Mouse (Mus musculus) kidney, adult 10 weeks (tissue): ENCODE data around the gene Tnnt3. TPM values are rescaled to one million over a fixed set of nuclear protein-coding genes. Genes with fewer than 3 reads are reported as not detected.

Experiments used
- polyA plus RNA-seq: library from polyadenylated mRNA; stranded (reverse); fragments of 350-450 nt; fragmentation: Illumina TruSeq; extraction: RNeasy Lipid Tissue Mini Kit (QIAGEN cat#74804); gene quantifications from one replicate; pipeline ENCODE4 v1.2.3, GENCODE M21; 2014; ENCODE audit warnings: low read depth, low replicate concordance

Tnnt3 gene
- polyA plus RNA-seq, result not detected

GRCm38 (mm10) chr7:142498575-142498974 is at the start of gene Tnnt3:
Gene Tnnt3, plus strand, starts transcription at chr7:142498836.

GRCm38 (mm10) chr7:142460636-142461077 is 38.0 kb upstream of the Tnnt3 start, which contains the start of gene Lsp1:
Gene Lsp1, plus strand, starts transcription at chr7:142460809.

GRCm38 (mm10) chr7:142532671-142533058 is 34.0 kb downstream of the Tnnt3 start, which contains the start of gene Mrpl23:
Gene Mrpl23, plus strand, starts transcription at chr7:142532686.

Other genes starting within 250 kb of the Tnnt3 start
- gene Gm2431, start 240.5 kb upstream of the Tnnt3 start, polyA plus RNA-seq, result not detected
- gene Gm4559, start 224.5 kb upstream of the Tnnt3 start, polyA plus RNA-seq, result not detected
- not detected for gene Krtap5-1, start 201.7 kb upstream of the Tnnt3 start, polyA plus RNA-seq
- gene Krtap5-4, start 195.3 kb upstream of the Tnnt3 start, polyA plus RNA-seq, result not detected
- not detected for gene Ifitm10, start 125.1 kb upstream of the Tnnt3 start, polyA plus RNA-seq
- gene Gm49369, start 116.2 kb upstream of the Tnnt3 start, polyA plus RNA-seq, result 33.5 TPM
- gene Ctsd, start 110.8 kb upstream of the Tnnt3 start, polyA plus RNA-seq, result 46.4 TPM
- gene Syt8, start 64.0 kb upstream of the Tnnt3 start, polyA plus RNA-seq, result not detected
- gene Tnni2, start 57.0 kb upstream of the Tnnt3 start, polyA plus RNA-seq, result not detected
- gene Lsp1, start 38.0 kb upstream of the Tnnt3 start, polyA plus RNA-seq, result 1.6 TPM
- gene Mrpl23, start 33.9 kb downstream of the Tnnt3 start, polyA plus RNA-seq, result 1.1 TPM
- gene Igf2, start 168.0 kb downstream of the Tnnt3 start, polyA plus RNA-seq, result 42.0 TPM
- gene Gm49394, start 171.1 kb downstream of the Tnnt3 start, polyA plus RNA-seq, result not detected
- not detected for gene Ins2, start 244.5 kb downstream of the Tnnt3 start, polyA plus RNA-seq